Mouse (Mus musculus): ENCODE results near the gene Dhx32. TPM values are rescaled to one million over a fixed set of nuclear protein-coding genes. Genes with fewer than 3 reads are reported as not detected.

Dhx32 gene
- polyA plus RNA-seq, 1 experiment = 29.8 TPM

- H3K4me1 ChIP-seq (ENCODE audit: control insufficient read depth, insufficient read depth, insufficient read length, low read length) = peaks cover 3% of the 10 kb centered on the region; the same call in 1 of the 2 replicates
- no peak overlapping the region for H3K4me3 ChIP-seq (ENCODE audit: low read depth, low read length)
- H3K27ac ChIP-seq (ENCODE audit: insufficient read depth, low read depth, low read length) = no peak overlapping the region
- H3K27me3 ChIP-seq (ENCODE audit: control insufficient read depth, insufficient read depth, low read length) = no peaks in the 10 kb centered on the region
- WGBS = 72% methylated on average over 11 of the region's 11 CpGs
- TF ChIP-seq POLR2A (IDR thresholded peaks at IDR 0.05; ENCODE audit: low read depth, low read length) = no peak
- peaks cover 23% of the 10 kb centered on the region for H3K36me3 ChIP-seq (ENCODE audit: control insufficient read depth, insufficient read depth, low read length)
Measured at GRCm38 (mm10) chr7:133730324-133731191, 52.0 kb downstream of the Dhx32 start.

GRCm38 (mm10) chr7:133729351-133729750, 53.2 kb downstream of the Dhx32 start:
- Histone ChIP-seq H3K36me3 (ENCODE audit: control insufficient read depth, insufficient read depth, low read length) (peaks cover 28% of the 10 kb centered on the region), H3K27ac (ENCODE audit: insufficient read depth, low read depth, low read length) (no peak overlapping the region), H3K27me3 (ENCODE audit: control insufficient read depth, insufficient read depth, low read length) (no peaks in the 10 kb centered on the region), H3K4me3 (ENCODE audit: low read depth, low read length) (no peak overlapping the region), H3K4me1 (ENCODE audit: control insufficient read depth, insufficient read depth, insufficient read length, low read length) (peaks cover 3% of the 10 kb centered on the region; the same call in 1 of the 2 replicates)
- TF ChIP-seq CTCF (IDR thresholded peaks at IDR 0.05; ENCODE audit: extremely low read depth, insufficient read length, insufficient replicate concordance, low read depth, low read length) (no peak), POLR2A (IDR thresholded peaks at IDR 0.05; ENCODE audit: low read depth, low read length) (no peak)
- 90% methylated on average over 5 of the region's 5 CpGs for WGBS

- TF ChIP-seq POLR2A (IDR thresholded peaks at IDR 0.05; ENCODE audit: low read depth, low read length) = no peak
- no peak for TF ChIP-seq CTCF (IDR thresholded peaks at IDR 0.05; ENCODE audit: extremely low read depth, insufficient read length, insufficient replicate concordance, low read depth, low read length)
- 77% methylated on average over 6 of the region's 6 CpGs for WGBS
Measured at GRCm38 (mm10) chr7:133727027-133727426, 55.5 kb downstream of the Dhx32 start.

GRCm38 (mm10) chr7:133725571-133725970, 57.0 kb downstream of the Dhx32 start:
- peaks cover 41% of the 10 kb centered on the region for H3K36me3 ChIP-seq (ENCODE audit: control insufficient read depth, insufficient read depth, low read length)
- peaks cover 3% of the 10 kb centered on the region; the same call in 1 of the 2 replicates for H3K4me1 ChIP-seq (ENCODE audit: control insufficient read depth, insufficient read depth, insufficient read length, low read length)
- TF ChIP-seq CTCF (IDR thresholded peaks at IDR 0.05; ENCODE audit: extremely low read depth, insufficient read length, insufficient replicate concordance, low read depth, low read length) (no peak), POLR2A (IDR thresholded peaks at IDR 0.05; ENCODE audit: low read depth, low read length) (no peak)
- no peaks in the 10 kb centered on the region for H3K27me3 ChIP-seq (ENCODE audit: control insufficient read depth, insufficient read depth, low read length)
- WGBS = 60% methylated on average over 10 of the region's 10 CpGs
- H3K27ac ChIP-seq (ENCODE audit: insufficient read depth, low read depth, low read length) = no peak overlapping the region
- H3K4me3 ChIP-seq (ENCODE audit: low read depth, low read length) = no peak overlapping the region

More at GRCm38 (mm10) chr7:133727027-133727426, 55.5 kb downstream of the Dhx32 start:
- no peaks in the 10 kb centered on the region for H3K27me3 ChIP-seq (ENCODE audit: control insufficient read depth, insufficient read depth, low read length)
- peaks cover 35% of the 10 kb centered on the region for H3K36me3 ChIP-seq (ENCODE audit: control insufficient read depth, insufficient read depth, low read length)
- H3K27ac ChIP-seq (ENCODE audit: insufficient read depth, low read depth, low read length) = no peak overlapping the region
- H3K4me1 ChIP-seq (ENCODE audit: control insufficient read depth, insufficient read depth, insufficient read length, low read length) = peaks cover 3% of the 10 kb centered on the region; the same call in 1 of the 2 replicates
- no peak overlapping the region for H3K4me3 ChIP-seq (ENCODE audit: low read depth, low read length)

GRCm38 (mm10) chr7:133724844-133725243, 57.7 kb downstream of the Dhx32 start:
- Histone ChIP-seq H3K27ac (ENCODE audit: insufficient read depth, low read depth, low read length) (no peak overlapping the region), H3K4me3 (ENCODE audit: low read depth, low read length) (no peak overlapping the region), H3K4me1 (ENCODE audit: control insufficient read depth, insufficient read depth, insufficient read length, low read length) (peaks cover 3% of the 10 kb centered on the region; the same call in 1 of the 2 replicates), H3K27me3 (ENCODE audit: control insufficient read depth, insufficient read depth, low read length) (no peaks in the 10 kb centered on the region), H3K36me3 (ENCODE audit: control insufficient read depth, insufficient read depth, low read length) (peaks cover 47% of the 10 kb centered on the region)
- 83% methylated on average over 10 of the region's 10 CpGs for WGBS
- TF ChIP-seq CTCF (IDR thresholded peaks at IDR 0.05; ENCODE audit: extremely low read depth, insufficient read length, insufficient replicate concordance, low read depth, low read length) (no peak), POLR2A (IDR thresholded peaks at IDR 0.05; ENCODE audit: low read depth, low read length) (no peak)

GRCm38 (mm10) chr7:133720616-133721015, 61.9 kb downstream of the Dhx32 start:
- 88% methylated on average over 11 of the region's 11 CpGs for WGBS
- TF ChIP-seq CTCF (IDR thresholded peaks at IDR 0.05; ENCODE audit: extremely low read depth, insufficient read length, insufficient replicate concordance, low read depth, low read length) = no peak
- no peak for TF ChIP-seq POLR2A (IDR thresholded peaks at IDR 0.05; ENCODE audit: low read depth, low read length)

GRCm38 (mm10) chr7:133718580-133718979, 63.9 kb downstream of the Dhx32 start:
- H3K4me3 ChIP-seq (ENCODE audit: low read depth, low read length) = no peak overlapping the region
- H3K36me3 ChIP-seq (ENCODE audit: control insufficient read depth, insufficient read depth, low read length) = peaks cover 76% of the 10 kb centered on the region
- H3K27me3 ChIP-seq (ENCODE audit: control insufficient read depth, insufficient read depth, low read length) = no peaks in the 10 kb centered on the region
- no peaks in the 10 kb centered on the region for H3K4me1 ChIP-seq (ENCODE audit: control insufficient read depth, insufficient read depth, insufficient read length, low read length)
- no peak for TF ChIP-seq CTCF (IDR thresholded peaks at IDR 0.05; ENCODE audit: extremely low read depth, insufficient read length, insufficient replicate concordance, low read depth, low read length)
- no peak for TF ChIP-seq POLR2A (IDR thresholded peaks at IDR 0.05; ENCODE audit: low read depth, low read length)
- 98% methylated on average over 1 of the region's 1 CpGs for WGBS
- H3K27ac ChIP-seq (ENCODE audit: insufficient read depth, low read depth, low read length) = no peak overlapping the region

More at GRCm38 (mm10) chr7:133720616-133721015, 61.9 kb downstream of the Dhx32 start:
- H3K4me3 ChIP-seq (ENCODE audit: low read depth, low read length) = no peak overlapping the region
- H3K27me3 ChIP-seq (ENCODE audit: control insufficient read depth, insufficient read depth, low read length) = no peaks in the 10 kb centered on the region
- H3K27ac ChIP-seq (ENCODE audit: insufficient read depth, low read depth, low read length) = no peak overlapping the region
- H3K36me3 ChIP-seq (ENCODE audit: control insufficient read depth, insufficient read depth, low read length) = peaks cover 75% of the 10 kb centered on the region
- H3K4me1 ChIP-seq (ENCODE audit: control insufficient read depth, insufficient read depth, insufficient read length, low read length) = no peaks in the 10 kb centered on the region
